Mouse (Mus musculus): ENCODE results near the gene Nol6. TPM values are rescaled to one million over a fixed set of nuclear protein-coding genes. Genes with fewer than 3 reads are reported as not detected.
A peak's percentile ranks its signal among the peaks of the same experiment; 100 is the strongest.
"Not testable (repeated sequence)": the region's sequence is repeated elsewhere in the genome, so short reads cannot be mapped to it uniquely, and the experiment has no call there.

Gene Nol6
- polyA plus RNA-seq, 1 experiment from 2014 or later = 9.5 TPM

- H3K9ac ChIP-seq (ENCODE audit: low read length) = no peak overlapping the region
- no peaks in the 10 kb centered on the region for H3K36me3 ChIP-seq (ENCODE audit: control insufficient read depth, insufficient read depth, low read length)
- no peaks in the 10 kb centered on the region for H3K4me1 ChIP-seq (replicated peaks; ENCODE audit: control insufficient read depth, insufficient read depth)
- no peaks in the 10 kb centered on the region for H3K27me3 ChIP-seq (ENCODE audit: control insufficient read depth, insufficient read depth, low read length)
- H3K9me3 ChIP-seq (ENCODE audit: control insufficient read depth, low read length) = no peaks in the 10 kb centered on the region
- no peak overlapping the region for H3K27ac ChIP-seq (replicated peaks)
- DNase-seq (ENCODE audit: low spot score) = no peak
- ATAC-seq (ENCODE audit: low FRiP score, low TSS enrichment) = no peak; the same call in 1 of the 2 replicates
- no peak overlapping the region for H3K4me2 ChIP-seq (replicated peaks; ENCODE audit: low read depth)
- WGBS = 71% methylated on average over 9 of the region's 9 CpGs
- TF ChIP-seq CTCF (IDR thresholded peaks at IDR 0.05; ENCODE audit: low read depth) = no peak
- no peak overlapping the region for H3K4me3 ChIP-seq (ENCODE audit: low read depth, low read length)
These were observed 37.3 kb downstream of the Nol6 start for GRCm38 (mm10) chr4:41086947-41087346.

GRCm38 (mm10) chr4:41084819-41085218, 39.4 kb downstream of the Nol6 start:
- H3K27me3 ChIP-seq (ENCODE audit: control insufficient read depth, insufficient read depth, low read length) = no peaks in the 10 kb centered on the region
- H3K36me3 ChIP-seq (ENCODE audit: control insufficient read depth, insufficient read depth, low read length) = no peaks in the 10 kb centered on the region
- no peak for ATAC-seq (ENCODE audit: low FRiP score, low TSS enrichment)
- H3K9me3 ChIP-seq (ENCODE audit: control insufficient read depth, low read length) = no peaks in the 10 kb centered on the region
- H3K4me1 ChIP-seq (replicated peaks; ENCODE audit: control insufficient read depth, insufficient read depth) = no peaks in the 10 kb centered on the region
- no peak overlapping the region for H3K9ac ChIP-seq (ENCODE audit: low read length)
- no peak for DNase-seq (ENCODE audit: low spot score)
- no peak overlapping the region for H3K27ac ChIP-seq (replicated peaks)
- no peak overlapping the region for H3K4me2 ChIP-seq (replicated peaks; ENCODE audit: low read depth)
- H3K4me3 ChIP-seq (ENCODE audit: low read depth, low read length) = no peak overlapping the region
- WGBS = 71% methylated on average over 4 of the region's 4 CpGs
- TF ChIP-seq EP300 (optimal IDR thresholded peaks at IDR 0.05) (no peak), CTCF (IDR thresholded peaks at IDR 0.05; ENCODE audit: low read depth) (no peak)

GRCm38 (mm10) chr4:41082803-41083202, 41.5 kb downstream of the Nol6 start:
- not testable (repeated sequence) for H3K4me2 ChIP-seq (replicated peaks; ENCODE audit: low read depth); H3K4me1 ChIP-seq (replicated peaks; ENCODE audit: control insufficient read depth, insufficient read depth); DNase-seq (ENCODE audit: low spot score); H3K27ac ChIP-seq (replicated peaks); H3K36me3 ChIP-seq (ENCODE audit: control insufficient read depth, insufficient read depth, low read length); H3K9ac ChIP-seq (ENCODE audit: low read length); ATAC-seq (ENCODE audit: low FRiP score, low TSS enrichment); H3K27me3 ChIP-seq (ENCODE audit: control insufficient read depth, insufficient read depth, low read length); H3K4me3 ChIP-seq (ENCODE audit: low read depth, low read length); H3K9me3 ChIP-seq (ENCODE audit: control insufficient read depth, low read length)
- 48% methylated on average over 4 of the region's 4 CpGs for WGBS

- no peak overlapping the region for H3K9ac ChIP-seq (ENCODE audit: low read length)
- H3K4me1 ChIP-seq (replicated peaks; ENCODE audit: control insufficient read depth, insufficient read depth) = no peaks in the 10 kb centered on the region
- 73% methylated on average over 5 of the region's 5 CpGs for WGBS
- H3K4me3 ChIP-seq (ENCODE audit: low read depth, low read length) = no peak overlapping the region
- H3K27ac ChIP-seq (replicated peaks) = no peak overlapping the region
- no peak overlapping the region for H3K4me2 ChIP-seq (replicated peaks; ENCODE audit: low read depth)
- DNase-seq (ENCODE audit: low spot score) (no peak), ATAC-seq (ENCODE audit: low FRiP score, low TSS enrichment) (no peak)
- no peaks in the 10 kb centered on the region for H3K9me3 ChIP-seq (ENCODE audit: control insufficient read depth, low read length)
- no peaks in the 10 kb centered on the region for H3K36me3 ChIP-seq (ENCODE audit: control insufficient read depth, insufficient read depth, low read length)
- H3K27me3 ChIP-seq (ENCODE audit: control insufficient read depth, insufficient read depth, low read length) = no peaks in the 10 kb centered on the region
- TF ChIP-seq EP300 (optimal IDR thresholded peaks at IDR 0.05) (no peak), CTCF (IDR thresholded peaks at IDR 0.05; ENCODE audit: low read depth) (no peak)
These were observed 42.5 kb downstream of the Nol6 start for GRCm38 (mm10) chr4:41081733-41082132.

- H3K4me3 ChIP-seq (ENCODE audit: low read depth, low read length) = no peak overlapping the region
- peak; percentile 39 for DNase-seq (ENCODE audit: low spot score)
- TF ChIP-seq EP300 (optimal IDR thresholded peaks at IDR 0.05) (no peak), CTCF (IDR thresholded peaks at IDR 0.05; ENCODE audit: low read depth) (no peak; the same call in 1 of the 2 replicates)
- no peak overlapping the region for H3K4me2 ChIP-seq (replicated peaks; ENCODE audit: low read depth)
- peak; percentile 66 for ATAC-seq (ENCODE audit: low FRiP score, low TSS enrichment)
- 45% methylated on average over 6 of the region's 6 CpGs for WGBS
- H3K9ac ChIP-seq (ENCODE audit: low read length) = no peak overlapping the region
- no peaks in the 10 kb centered on the region for H3K9me3 ChIP-seq (ENCODE audit: control insufficient read depth, low read length)
- H3K4me1 ChIP-seq (replicated peaks; ENCODE audit: control insufficient read depth, insufficient read depth) = no peaks in the 10 kb centered on the region
- H3K36me3 ChIP-seq (ENCODE audit: control insufficient read depth, insufficient read depth, low read length) = no peaks in the 10 kb centered on the region
- H3K27ac ChIP-seq (replicated peaks) = no peak overlapping the region
- no peaks in the 10 kb centered on the region for H3K27me3 ChIP-seq (ENCODE audit: control insufficient read depth, insufficient read depth, low read length)
These were observed 45.5 kb downstream of the Nol6 start for GRCm38 (mm10) chr4:41078726-41079125.

GRCm38 (mm10) chr4:41074461-41074860, 49.8 kb downstream of the Nol6 start:
- 55% methylated on average over 6 of the region's 6 CpGs for WGBS
- Histone ChIP-seq H3K9ac (ENCODE audit: low read length) (no peak overlapping the region), H3K4me3 (ENCODE audit: low read depth, low read length) (no peak overlapping the region), H3K4me2 (replicated peaks; ENCODE audit: low read depth) (no peak overlapping the region), H3K9me3 (ENCODE audit: control insufficient read depth, low read length) (no peaks in the 10 kb centered on the region), H3K36me3 (ENCODE audit: control insufficient read depth, insufficient read depth, low read length) (no peaks in the 10 kb centered on the region), H3K27ac (replicated peaks) (no peak overlapping the region), H3K27me3 (ENCODE audit: control insufficient read depth, insufficient read depth, low read length) (no peaks in the 10 kb centered on the region), H3K4me1 (replicated peaks; ENCODE audit: control insufficient read depth, insufficient read depth) (no peaks in the 10 kb centered on the region)
- ATAC-seq (ENCODE audit: low FRiP score, low TSS enrichment) = no peak
- TF ChIP-seq CTCF (IDR thresholded peaks at IDR 0.05; ENCODE audit: low read depth) (no peak), EP300 (optimal IDR thresholded peaks at IDR 0.05) (no peak)
- no peak for DNase-seq (ENCODE audit: low spot score)
